Mouse (Mus musculus) embryonic facial prominence, embryonic 11.5 days (tissue): ENCODE measurements around the gene Fgfr2. TPM values are rescaled to one million over a fixed set of nuclear protein-coding genes. Genes with fewer than 3 reads are reported as not detected.

Experiments
- ATAC-seq: fragments of 200-750 bp; cut with Nextera tagmentation; replicated peaks from 2 replicates; pipeline ENCODE4 v1.8.0; 2017; ENCODE audit warnings: low read depth; ENCODE audit not compliant: insufficient number of reproducible peaks, low FRiP score, low TSS enrichment
- DNase-seq: peaks from one replicate; pipeline ENCODE4 v3.0.0-alpha.2; 2015; ENCODE audit warnings: low spot score
- H3K27ac ChIP-seq: fragments of 300-500 bp; sonication (generic); replicated peaks from 2 replicates; pipeline ENCODE4 v1.5.1; 2014; ENCODE audit warnings: mild to moderate bottlenecking, low read depth, low read length, control low read depth
- H3K27me3 ChIP-seq: fragments of 300-500 bp; sonication (generic); 2 replicates; pipeline ENCODE4 v1.6.1; 2014; ENCODE audit warnings: mild to moderate bottlenecking, low read length, moderate library complexity, mixed read lengths; ENCODE audit not compliant: control insufficient read depth, insufficient read depth
- H3K36me3 ChIP-seq: fragments of 300-500 bp; sonication (generic); replicated peaks from 2 replicates; pipeline ENCODE4 v1.6.1; 2014; ENCODE audit warnings: low read depth, mild to moderate bottlenecking, low read length, moderate library complexity, mixed read lengths; ENCODE audit not compliant: control insufficient read depth, insufficient read depth
- H3K4me1 ChIP-seq: fragments of 300-500 bp; sonication (generic); 2 replicates; pipeline ENCODE4 v1.6.1; 2014; ENCODE audit warnings: low read length, mixed read lengths; ENCODE audit not compliant: control insufficient read depth, insufficient read depth
- H3K4me2 ChIP-seq: fragments of 300-500 bp; sonication (generic); 2 replicates; pipeline ENCODE4 v1.6.1; 2014; ENCODE audit warnings: low read depth, mild to moderate bottlenecking, control low read depth, low read length, moderate library complexity
- H3K4me3 ChIP-seq: fragments of 300-500 bp; sonication (generic); 2 replicates; pipeline ENCODE4 v1.5.1; 2014; ENCODE audit warnings: low read depth, low read length, control low read depth
- H3K9ac ChIP-seq: fragments of 300-500 bp; sonication (generic); replicated peaks from 2 replicates; pipeline ENCODE4 v1.6.1; 2014; ENCODE audit warnings: mild to moderate bottlenecking, control low read depth, low read length
- H3K9me3 ChIP-seq: fragments of 300-500 bp; sonication (generic); replicated peaks from 2 replicates; pipeline ENCODE4 v1.6.1; 2016; ENCODE audit warnings: mild to moderate bottlenecking, low read length, inconsistent platforms, mixed read lengths; ENCODE audit not compliant: control insufficient read depth
- WGBS: fragments of 180-500 bp; shearing (Covaris S2); extraction: QIAGEN DNeasy Blood & Tissue Kit; methylation state at CpG from one replicate; pipeline ENCODE4 v1.1.7; 2014; 5-methylcytosine and 5-hydroxymethylcytosine counted together
- polyA plus RNA-seq: library from polyadenylated mRNA; unstranded; fragments of >200 nt; fragmentation: Nextera tagmentation; extraction: Ambion mirVana; gene quantifications from 2 replicates; pipeline ENCODE4 v1.2.1, GENCODE M21; 2014

Fgfr2 gene
- polyA plus RNA-seq, 1 experiment from 2014 or later, result 75.6 TPM

DNA sequence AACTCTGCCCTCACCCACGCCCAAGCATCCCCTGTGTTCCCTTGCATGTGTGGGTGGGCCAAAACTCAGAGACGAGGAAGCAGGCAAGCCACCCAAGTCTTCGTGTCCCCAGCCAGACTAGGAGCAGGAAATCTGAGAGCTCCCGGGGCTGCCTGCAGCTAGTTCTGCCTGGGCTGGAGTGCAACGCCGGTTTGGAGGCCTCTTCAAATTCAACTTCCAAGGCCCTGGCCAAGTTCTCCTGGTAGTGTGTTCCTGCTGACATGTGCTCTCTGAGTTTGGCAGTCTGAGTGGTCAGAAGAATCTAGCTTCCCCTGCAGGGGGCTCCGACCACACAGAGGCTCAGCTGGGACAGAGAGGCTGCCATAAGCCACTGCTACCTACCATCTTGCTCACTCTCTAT lies 2948.6 kb downstream of the Fgfr2 start:
- Histone ChIP-seq H3K9me3 (no peaks in the 10 kb centered on the region), H3K36me3 (no peaks in the 10 kb centered on the region; the same call in 1 of the 2 replicates), H3K4me2 (no peak overlapping the region), H3K9ac (no peak overlapping the region), H3K4me3 (no peak overlapping the region), H3K27me3 (no peaks in the 10 kb centered on the region), H3K4me1 (no peaks in the 10 kb centered on the region), H3K27ac (no peak overlapping the region)
- ATAC-seq (no peak), DNase-seq (no peak)
- 60% methylated on average over 7 of the region's 7 CpGs for WGBS

DNA sequence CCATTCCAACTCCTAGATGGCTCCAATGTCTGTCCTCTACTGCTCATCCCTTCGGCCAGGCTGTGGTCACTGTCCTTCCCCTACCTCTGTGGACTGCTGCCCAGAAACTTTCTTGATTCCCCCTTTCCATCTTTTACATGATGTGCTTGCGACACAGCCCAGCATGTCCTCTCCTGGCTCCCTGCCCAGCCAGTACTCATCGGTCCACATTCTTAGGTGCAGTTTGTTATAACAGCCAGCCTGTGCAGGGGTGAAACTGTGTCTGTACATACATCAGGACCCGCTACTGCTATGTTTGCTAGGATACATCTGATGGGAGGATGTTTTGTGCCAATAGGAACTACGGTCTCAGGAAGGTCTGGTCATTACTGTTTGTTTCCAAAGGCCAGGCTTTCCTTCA lies 2949.2 kb downstream of the Fgfr2 start:
- no peak overlapping the region for H3K4me3 ChIP-seq
- no peak overlapping the region for H3K27ac ChIP-seq
- no peaks in the 10 kb centered on the region for H3K4me1 ChIP-seq
- no peaks in the 10 kb centered on the region for H3K9me3 ChIP-seq
- no peak overlapping the region for H3K4me2 ChIP-seq
- H3K9ac ChIP-seq, result no peak overlapping the region
- no peaks in the 10 kb centered on the region for H3K27me3 ChIP-seq
- ATAC-seq (no peak), DNase-seq (no peak)
- H3K36me3 ChIP-seq, result no peaks in the 10 kb centered on the region; the same call in 1 of the 2 replicates
- WGBS, result 87% methylated on average over 5 of the region's 5 CpGs

- Histone ChIP-seq H3K36me3 (no peaks in the 10 kb centered on the region; the same call in 1 of the 2 replicates), H3K27me3 (no peaks in the 10 kb centered on the region), H3K9me3 (no peaks in the 10 kb centered on the region), H3K4me2 (no peak overlapping the region), H3K4me3 (no peak overlapping the region), H3K4me1 (no peaks in the 10 kb centered on the region), H3K9ac (no peak overlapping the region), H3K27ac (no peak overlapping the region)
- ATAC-seq (no peak), DNase-seq (no peak)
- 64% methylated on average over 8 of the region's 8 CpGs for WGBS
Observed at GRCm38 (mm10) chr7:130170144-130170543, 2953.0 kb downstream of the Fgfr2 start.

DNA sequence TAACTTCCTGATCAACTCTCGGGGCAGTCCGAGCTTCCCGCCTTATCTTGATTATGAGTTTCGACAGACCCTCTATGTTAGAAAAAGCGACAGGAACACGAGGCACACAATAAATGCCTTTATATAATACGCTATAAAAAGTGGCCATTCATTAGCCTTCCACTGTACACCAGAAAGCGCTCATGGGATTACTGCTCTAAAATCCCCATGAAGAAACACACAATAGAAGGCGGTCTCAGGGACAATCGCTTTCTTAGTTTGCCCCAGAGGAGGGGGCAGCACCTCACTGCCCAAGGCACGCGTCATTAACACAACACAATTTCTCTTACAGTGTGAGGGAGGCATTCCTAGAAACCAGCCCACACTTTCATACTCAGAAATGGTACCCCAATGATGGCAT lies 2954.9 kb downstream of the Fgfr2 start:
- Histone ChIP-seq H3K36me3 (no peaks in the 10 kb centered on the region; the same call in none of the 2 replicates), H3K4me2 (no peak overlapping the region), H3K27me3 (no peaks in the 10 kb centered on the region), H3K9me3 (no peaks in the 10 kb centered on the region), H3K9ac (no peak overlapping the region), H3K27ac (no peak overlapping the region), H3K4me3 (no peak overlapping the region), H3K4me1 (no peaks in the 10 kb centered on the region)
- WGBS, result 80% methylated on average over 12 of the region's 12 CpGs
- DNase-seq, result no peak
- no peak; the same call in 1 of the 2 replicates for ATAC-seq

- no peaks in the 10 kb centered on the region for H3K9me3 ChIP-seq
- no peak for DNase-seq
- H3K36me3 ChIP-seq, result peaks cover under 1% of the 10 kb centered on the region
- H3K4me2 ChIP-seq, result no peak overlapping the region
- no peak for ATAC-seq
- H3K9ac ChIP-seq, result no peak overlapping the region
- 78% methylated on average over 5 of the region's 5 CpGs for WGBS
- H3K4me3 ChIP-seq, result no peak overlapping the region
- H3K27ac ChIP-seq, result no peak overlapping the region
- no peaks in the 10 kb centered on the region for H3K4me1 ChIP-seq
- no peaks in the 10 kb centered on the region for H3K27me3 ChIP-seq
Observed at GRCm38 (mm10) chr7:130167261-130167660, 2955.9 kb downstream of the Fgfr2 start.

- H3K4me1 ChIP-seq, result 0 out of 2 replicates have a peak, but pooled peaks cover 2% of the 10 kb centered on the region
- no peaks in the 10 kb centered on the region for H3K27me3 ChIP-seq
- ATAC-seq (no peak), DNase-seq (peak; percentile 40)
- no peaks in the 10 kb centered on the region for H3K9me3 ChIP-seq
- peaks cover 3% of the 10 kb centered on the region for H3K36me3 ChIP-seq
- WGBS, result 71% methylated on average over 4 of the region's 4 CpGs
- no peak overlapping the region for H3K4me3 ChIP-seq
- H3K4me2 ChIP-seq, result no peak overlapping the region
- H3K9ac ChIP-seq, result no peak overlapping the region
- no peak overlapping the region for H3K27ac ChIP-seq
Observed at GRCm38 (mm10) chr7:130166190-130166589, 2957.0 kb downstream of the Fgfr2 start.

DNA sequence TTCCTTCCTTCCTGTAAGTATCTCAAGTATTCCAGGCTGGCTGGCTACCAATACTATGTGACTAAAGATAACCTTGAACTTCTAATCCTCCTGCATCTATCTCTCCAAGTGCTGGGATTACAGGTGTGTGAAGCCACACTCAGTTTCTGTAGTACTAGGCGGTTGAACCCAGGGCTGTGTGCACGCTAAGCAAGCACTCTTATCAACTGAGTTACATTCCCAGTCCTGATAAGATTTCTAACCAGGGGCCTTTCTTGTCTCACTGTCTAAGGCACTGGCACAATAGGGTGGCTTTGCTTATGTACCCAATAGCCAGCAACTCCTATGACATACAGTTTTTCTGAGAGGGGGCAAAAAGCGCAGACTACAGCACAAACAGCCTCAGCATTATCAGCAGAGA lies 2957.7 kb downstream of the Fgfr2 start:
- WGBS, result 87% methylated on average over 3 of the region's 3 CpGs
- Histone ChIP-seq H3K4me2 (no peak overlapping the region), H3K36me3 (peaks cover 3% of the 10 kb centered on the region), H3K27me3 (no peaks in the 10 kb centered on the region), H3K4me1 (0 out of 2 replicates have a peak, but pooled peaks cover 2% of the 10 kb centered on the region), H3K27ac (no peak overlapping the region), H3K4me3 (no peak overlapping the region), H3K9ac (no peak overlapping the region), H3K9me3 (no peaks in the 10 kb centered on the region)
- ATAC-seq (no peak), DNase-seq (no peak)

DNA sequence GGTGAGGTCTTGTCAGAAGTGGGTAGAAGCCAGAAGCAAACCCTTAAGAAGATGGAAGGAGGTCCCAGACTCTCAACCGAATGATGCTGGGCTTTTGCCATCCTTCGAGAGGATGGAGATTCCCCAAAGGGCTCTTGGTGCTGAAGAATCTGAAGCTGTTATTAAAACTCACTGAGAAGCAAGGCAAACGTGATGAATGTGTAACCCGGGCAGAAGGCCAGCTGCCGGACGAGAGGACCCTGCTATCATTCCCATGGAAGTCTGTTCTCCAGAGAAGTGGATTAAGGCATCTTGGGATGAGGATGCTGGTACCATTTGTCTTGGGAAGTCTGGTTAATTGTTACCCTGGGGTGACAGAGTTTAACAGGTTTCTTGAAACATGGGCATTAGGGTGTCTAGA lies 2960.4 kb downstream of the Fgfr2 start:
- Histone ChIP-seq H3K4me1 (0 out of 2 replicates have a peak, but pooled peaks cover 2% of the 10 kb centered on the region), H3K4me3 (no peak overlapping the region), H3K27me3 (no peaks in the 10 kb centered on the region), H3K9me3 (no peaks in the 10 kb centered on the region), H3K4me2 (no peak overlapping the region), H3K36me3 (peaks cover 3% of the 10 kb centered on the region), H3K27ac (no peak overlapping the region), H3K9ac (no peak overlapping the region)
- WGBS, result 80% methylated on average over 6 of the region's 6 CpGs
- DNase-seq, result no peak
- no peak for ATAC-seq
